Mouse (Mus musculus) megakaryocyte, adult 5-6 weeks (primary cell): ENCODE data around the gene Iqschfp. TPM values are rescaled to one million over a fixed set of nuclear protein-coding genes. Genes with fewer than 3 reads are reported as not detected.

Experiments used
- ATAC-seq: 2 replicates; pipeline ENCODE4 v1.8.0; 2016; ENCODE audit warnings: mild to moderate bottlenecking, inconsistent platforms; ENCODE audit not compliant: poor library complexity, severe bottlenecking
- total RNA-seq, 2 experiments: library from RNA; stranded (forward) in 1 of 2; stranded (reverse) in 1 of 2; fragments of 153-499, 151-499 nt in 1 of 2; fragments of 221-1000, 200-1000 nt in 1 of 2; gene quantifications; 2 replicates each; pipeline versions ENCODE4 v1.2.3 to v1.2.4; 2015 to 2017

Gene Iqschfp
- total RNA-seq, 2 experiments from 2014 or later: not detected

DNA sequence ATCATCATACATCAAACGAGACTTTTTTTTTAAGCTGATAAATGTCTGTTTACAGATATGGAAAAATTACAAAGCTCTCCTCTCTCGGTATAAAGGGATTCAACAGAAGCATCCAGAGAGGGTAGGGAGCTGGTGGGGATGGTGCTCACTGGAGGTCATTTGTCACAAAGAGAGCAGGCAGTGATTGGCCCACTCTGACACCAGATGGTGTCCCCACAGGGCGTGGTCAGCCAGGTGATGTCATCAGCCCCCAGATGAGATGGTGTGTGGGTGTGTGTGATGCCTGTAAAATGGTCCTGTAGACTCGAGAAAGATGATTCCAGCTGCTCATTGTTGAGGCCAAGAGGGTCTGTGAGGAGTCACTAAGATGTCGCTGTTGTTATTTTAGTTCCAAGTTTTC, 727.1 kb downstream of the Iqschfp start:
- ATAC-seq: no peak

DNA sequence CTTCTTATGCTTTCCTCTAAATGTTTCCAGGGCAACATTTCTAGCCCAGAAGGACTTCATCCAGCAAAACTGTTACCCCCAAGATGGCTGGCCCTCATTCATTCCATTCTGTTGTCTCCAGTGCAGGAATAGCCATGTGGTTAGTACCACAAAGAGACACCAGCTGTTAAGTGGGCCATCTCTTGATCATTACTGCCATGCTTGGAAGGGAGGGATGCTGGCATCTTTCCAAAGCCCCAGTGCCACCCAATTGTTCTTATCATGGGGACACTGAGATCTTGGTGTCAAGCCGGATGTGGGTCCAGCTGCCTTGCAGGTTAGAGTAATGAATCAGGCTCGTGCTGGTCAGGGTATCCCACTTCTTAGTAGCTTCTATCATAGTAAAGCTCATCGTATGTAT, 729.9 kb downstream of the Iqschfp start:
- no peak for ATAC-seq

DNA sequence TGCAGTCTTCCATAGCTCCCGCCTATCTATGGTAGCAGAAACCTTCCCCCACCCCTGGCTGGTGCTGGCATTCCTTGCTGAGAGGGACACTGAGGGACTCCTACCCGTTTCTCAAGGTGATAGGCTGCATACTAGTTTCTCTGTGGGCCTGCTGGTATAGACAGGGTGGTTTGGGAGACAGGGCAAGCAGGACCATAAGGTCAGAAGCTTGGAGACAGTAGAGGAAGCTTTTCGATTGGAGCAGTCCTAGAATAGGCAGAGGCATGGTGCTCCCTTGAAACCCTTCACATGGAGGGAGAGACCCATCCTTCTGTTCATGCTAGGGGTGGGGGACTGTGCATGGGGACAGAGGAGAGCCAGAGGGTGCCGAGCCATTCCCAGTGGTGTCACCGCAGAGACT, 731.0 kb downstream of the Iqschfp start:
- no peak for ATAC-seq

DNA sequence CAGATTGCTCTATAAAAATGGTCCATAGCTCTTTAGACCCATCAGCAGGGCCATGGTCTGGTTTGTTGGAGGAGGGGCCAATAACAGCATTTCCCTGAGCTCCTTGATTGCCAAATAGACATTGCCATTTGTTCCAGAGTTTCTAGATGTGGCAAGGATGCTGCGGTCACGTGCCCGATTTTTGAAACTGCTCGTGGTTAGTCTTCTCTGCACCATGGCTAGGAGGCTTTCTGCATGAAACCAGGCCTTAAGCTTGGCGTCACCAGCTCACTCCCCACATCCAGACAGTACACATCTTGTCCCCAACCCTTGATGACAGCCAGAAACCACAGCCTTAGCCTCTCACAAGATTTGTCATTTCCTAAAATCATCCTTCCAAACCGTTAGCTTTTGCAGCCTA, 732.4 kb downstream of the Iqschfp start:
- ATAC-seq: peak; percentile 83

DNA sequence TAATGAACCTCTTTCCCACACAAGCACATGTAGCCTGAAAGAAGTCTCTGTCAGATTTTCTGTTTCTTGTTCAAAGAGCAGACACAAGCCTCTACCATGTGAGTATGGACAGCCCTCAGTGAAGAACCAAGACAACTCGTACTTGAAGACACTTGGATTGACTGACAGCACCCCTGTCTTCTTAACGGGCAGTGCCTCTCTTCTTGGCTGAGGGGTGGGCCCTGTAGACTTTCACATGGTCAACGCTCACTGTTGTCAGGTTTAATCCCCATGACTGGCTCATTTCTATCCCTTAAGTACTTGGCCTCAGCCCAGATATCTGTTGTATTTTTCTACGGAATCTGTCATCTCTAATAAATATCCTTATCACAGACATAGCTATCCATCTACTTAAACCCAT, 738.2 kb downstream of the Iqschfp start:
- ATAC-seq: no peak

DNA sequence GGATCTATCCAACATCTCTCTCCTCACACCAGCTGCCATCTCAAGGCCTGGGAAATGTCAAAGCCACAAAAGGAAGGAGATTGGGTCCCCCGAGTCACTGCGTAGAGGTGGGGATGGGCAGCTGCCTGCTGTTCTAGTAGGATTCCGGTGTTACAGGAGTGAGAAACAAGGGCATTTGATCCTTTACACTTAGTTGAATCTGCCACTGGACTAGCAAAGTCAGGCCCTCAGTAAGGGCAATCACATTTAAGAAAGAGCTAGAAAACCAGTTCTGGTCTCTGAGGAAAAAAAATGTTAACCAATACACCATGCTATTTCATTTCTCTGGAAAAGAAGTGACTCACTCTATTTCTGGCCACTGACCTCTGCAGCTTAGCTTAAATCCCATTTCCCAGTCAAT, 738.8 kb downstream of the Iqschfp start:
- no peak for ATAC-seq

DNA sequence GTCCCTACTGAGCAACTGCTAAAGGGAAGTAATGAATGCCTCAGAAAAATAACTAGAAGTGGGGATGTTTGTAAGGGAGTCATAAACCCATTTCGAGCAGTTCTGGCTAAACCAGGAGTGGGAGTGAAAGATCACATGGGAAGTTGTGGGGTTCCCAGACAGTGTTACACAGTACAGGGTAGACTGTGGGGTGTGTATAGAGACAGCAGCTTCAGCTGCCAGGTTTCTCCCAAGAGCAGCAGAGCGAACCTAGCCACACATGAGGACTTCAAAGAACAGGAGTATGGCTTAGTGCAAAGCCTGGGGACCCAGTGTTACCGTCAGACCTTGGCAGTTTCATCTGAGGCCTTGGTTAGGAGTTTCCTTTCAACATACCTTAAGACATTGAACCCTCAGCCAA, 740.7 kb downstream of the Iqschfp start:
- no peak for ATAC-seq

DNA sequence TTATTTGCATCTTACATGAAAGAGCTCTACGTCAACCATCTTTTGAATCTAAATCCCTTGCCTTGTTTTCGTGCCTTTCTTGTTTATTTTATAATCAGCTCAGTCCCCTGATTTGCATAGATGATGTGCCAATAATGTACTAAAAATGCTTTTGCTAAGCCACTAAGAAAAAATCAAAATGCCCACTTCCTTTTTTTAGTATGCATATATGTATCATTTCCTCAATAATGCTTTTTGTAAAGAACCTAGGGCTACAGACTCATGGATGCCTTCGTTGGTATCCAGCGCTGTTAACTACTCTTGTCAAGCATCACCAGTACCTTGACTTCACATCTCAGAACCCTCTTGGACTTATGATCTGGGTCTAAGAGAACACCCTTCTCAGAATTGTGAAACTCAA, 741.5 kb downstream of the Iqschfp start:
- ATAC-seq: peak; percentile 81

DNA sequence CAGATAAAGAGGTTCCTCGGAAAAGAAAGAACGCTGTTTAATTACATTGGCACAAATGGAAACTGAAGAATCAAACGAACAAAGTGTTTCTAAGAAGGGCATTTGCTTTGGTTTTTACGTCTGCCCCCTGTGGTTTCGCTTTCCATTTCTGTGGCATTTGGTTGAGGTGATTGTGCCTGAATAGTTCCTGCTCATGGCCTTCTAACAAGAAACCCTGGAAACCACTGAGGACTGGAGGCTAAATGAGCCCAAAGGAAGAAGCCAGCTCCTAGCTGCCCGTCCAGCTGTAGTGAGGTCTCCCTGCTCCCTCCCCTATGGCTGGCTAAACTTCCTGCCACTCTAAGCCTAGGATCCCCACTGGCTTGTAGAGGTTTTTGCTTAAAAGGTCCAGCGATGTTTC, 745.9 kb downstream of the Iqschfp start:
- ATAC-seq: no peak

DNA sequence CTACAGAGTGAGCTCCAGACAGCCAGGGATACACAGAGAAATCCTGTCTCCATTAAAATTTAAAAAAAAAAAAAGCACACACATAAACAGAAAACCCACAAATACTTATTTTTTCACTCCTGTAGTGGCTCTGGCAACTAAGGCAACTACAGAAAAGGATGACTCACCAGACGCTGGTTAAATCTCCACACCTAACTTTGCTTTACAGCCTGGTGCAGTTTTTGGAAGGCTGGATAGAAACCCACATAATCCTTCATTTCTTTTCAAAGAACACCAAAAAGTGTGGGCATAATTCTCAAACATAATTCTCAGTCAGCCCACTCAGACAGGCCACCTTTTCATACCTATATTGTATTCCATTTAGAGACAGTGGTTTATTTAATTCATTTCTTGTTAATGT, 746.7 kb downstream of the Iqschfp start:
- no peak for ATAC-seq

DNA sequence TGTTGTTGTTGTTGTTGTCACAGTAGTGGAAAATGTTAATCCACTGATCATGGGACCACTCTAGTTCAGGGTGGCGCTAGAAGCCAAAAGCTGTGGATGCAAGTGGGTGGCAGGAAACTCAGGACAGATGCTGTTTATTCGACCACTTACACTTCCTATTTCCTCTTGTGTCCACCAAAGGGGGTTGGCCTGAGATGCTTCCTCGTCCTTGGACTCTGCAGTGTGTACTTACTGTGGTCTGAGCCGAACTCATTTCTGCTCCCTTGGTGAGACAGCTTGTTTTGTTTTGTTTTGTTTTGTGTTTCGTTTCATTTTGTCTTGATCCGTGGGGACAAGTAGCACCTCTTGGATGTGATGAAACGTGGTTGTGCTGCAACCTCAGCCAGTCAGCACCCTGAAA, 750.9 kb downstream of the Iqschfp start:
- ATAC-seq: peak; percentile 67

DNA sequence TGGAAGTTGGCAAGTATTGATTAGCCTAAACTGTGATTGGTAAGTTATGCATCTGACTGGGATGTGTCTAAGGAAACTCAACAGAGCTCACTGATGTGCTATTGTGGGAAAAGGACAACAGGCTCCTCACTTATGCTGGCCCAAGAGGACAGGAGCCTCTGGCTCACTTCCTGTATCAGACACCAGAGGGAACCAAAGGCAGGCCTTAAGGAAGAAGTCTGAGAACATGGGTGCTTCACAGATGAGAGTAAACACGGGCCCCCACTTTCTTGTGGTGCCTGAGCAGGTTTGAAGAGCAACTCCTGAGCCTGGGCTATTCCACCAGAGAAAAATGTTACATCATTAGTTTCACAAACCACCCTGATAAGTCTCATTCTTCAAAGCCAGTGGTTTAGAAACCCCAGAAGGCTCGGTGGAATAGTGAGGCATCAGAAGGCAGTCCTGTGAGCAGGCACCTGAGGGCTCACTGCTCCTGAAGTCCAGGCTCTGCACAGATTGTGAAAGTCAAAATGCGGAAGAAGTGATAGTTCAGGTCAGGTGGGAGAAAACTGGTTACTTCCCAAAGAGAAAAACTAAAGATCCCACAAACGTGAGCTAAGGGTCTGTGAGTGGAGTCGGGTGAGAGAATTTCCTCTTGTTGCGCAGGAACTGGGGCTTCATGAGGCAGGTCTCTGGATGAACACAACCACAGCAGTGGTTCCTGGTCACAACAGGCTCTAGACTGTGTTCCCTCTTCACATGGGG, 754.5 kb downstream of the Iqschfp start:
- ATAC-seq: peak; percentile 50

DNA sequence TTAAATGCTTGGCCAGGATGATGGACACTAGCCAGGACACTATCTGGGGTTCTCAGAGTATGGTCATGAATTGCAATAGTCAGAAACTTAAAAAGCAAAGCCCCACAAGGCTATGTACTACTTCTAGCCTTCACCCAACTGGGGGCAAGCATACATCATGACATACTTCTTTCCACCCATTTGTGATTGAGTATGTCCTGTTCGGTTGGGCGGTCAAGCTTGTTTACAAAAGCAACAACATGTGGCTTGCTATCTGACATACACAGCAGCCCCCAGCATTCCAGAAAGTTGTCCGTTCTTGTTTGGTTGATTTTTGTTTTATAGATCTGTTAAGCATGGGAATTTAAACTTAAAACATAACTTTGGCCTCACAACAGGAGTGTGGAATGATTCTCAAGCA, 755.2 kb downstream of the Iqschfp start:
- no peak for ATAC-seq

DNA sequence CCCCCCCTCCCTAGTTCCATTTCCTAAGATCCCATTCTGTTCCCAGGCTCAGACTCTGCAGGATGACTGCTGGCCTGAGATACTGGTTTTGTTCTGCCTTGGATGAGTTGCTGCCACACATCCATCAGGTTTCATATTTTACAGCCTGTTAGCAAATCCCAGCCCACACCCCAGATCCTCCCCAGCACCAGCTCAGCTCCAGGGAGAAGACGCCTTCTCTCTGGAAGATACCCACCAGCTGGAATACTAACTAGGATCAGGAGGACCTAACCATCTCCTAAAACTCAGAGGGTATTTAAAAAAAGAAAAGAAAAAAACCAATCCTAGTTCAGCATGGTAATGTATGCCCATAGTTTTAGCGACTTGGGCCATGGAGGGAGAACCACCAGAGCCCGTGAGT, 758.2 kb downstream of the Iqschfp start:
- no peak for ATAC-seq

DNA sequence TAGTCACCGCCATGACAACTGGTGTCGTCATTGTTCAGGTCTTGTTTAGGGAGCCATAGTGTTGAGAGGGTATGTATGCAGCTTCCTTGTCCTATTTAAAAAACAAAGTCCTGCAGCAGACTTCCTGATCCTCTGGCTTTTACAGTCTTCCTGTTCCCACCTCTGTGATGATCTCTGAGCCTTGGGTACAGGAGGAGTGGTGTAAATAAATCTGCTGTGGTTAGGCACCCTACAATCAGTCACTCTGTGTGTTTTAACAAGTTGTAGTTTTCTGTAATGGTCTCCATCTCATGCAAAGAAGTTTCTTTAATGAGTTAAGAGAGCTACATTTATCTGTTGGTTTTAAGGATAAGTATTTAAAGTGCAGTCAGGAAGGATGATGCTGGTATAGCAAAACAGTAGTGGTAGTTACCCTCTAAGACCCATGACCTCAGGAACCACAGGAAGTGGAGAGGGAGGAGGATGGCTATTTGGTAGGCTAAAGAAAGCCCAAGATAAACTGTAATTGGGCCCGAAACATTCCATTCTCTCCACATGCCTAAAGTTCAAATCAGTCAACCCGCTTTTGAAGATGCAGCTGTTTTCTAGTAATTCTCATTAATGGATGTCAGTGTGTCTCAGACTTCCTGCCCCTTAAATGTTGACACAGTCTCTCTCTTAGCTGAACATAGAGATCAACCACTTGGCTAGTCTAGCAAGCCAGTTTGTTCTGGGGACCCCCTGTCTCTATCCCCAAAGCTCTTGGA, 764.7 kb downstream of the Iqschfp start:
- ATAC-seq: no peak

DNA sequence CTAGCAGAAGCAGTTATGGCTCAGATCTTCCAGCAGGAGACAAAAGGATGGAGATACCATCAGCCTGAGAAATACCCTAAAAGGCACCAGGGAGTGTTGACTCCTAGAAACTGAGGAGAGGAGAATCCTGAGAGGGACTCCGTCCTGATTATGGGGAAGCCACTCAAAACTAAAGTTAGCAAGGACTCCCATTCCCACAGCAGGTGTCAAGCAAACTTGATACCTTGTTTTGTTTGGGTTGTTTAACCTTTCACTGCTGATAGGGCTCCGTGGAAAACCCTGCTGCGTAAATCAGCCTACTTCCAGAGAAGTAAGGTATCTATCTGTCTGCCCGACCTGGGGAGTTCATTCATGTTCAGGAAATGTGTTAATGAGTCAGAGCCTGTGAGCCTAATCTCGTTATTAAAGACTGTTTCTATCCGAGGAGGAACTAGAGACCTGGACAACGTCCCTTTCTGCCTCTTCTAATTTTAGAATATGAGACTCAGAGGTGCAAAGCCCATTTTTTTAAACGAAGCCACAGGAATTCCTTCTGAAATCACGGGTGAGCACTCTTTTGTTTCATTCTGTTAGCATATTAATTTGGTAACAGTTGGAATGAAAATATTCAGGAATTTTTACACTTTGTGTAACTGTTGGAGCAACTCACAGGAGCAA, 765.7 kb downstream of the Iqschfp start:
- no peak for ATAC-seq

DNA sequence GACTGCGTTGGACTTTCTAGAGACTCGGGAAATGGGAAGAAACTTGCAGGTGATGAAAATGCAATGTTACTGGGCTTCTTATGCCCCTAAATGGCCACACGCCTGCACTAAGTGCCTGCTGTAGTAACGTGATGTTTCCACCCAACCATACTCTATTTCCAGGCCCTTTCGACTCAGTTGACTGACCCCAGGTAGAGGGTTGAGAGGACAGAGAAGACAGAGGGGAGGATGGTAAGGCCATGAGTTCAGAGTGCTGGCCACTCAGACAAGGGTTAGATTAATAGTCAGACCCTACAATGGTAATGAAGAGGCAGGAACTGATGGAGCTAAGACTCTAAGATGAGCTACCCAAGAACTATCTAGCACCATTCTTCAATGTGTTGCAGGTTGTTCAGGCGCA, 768.0 kb downstream of the Iqschfp start:
- ATAC-seq: no peak

DNA sequence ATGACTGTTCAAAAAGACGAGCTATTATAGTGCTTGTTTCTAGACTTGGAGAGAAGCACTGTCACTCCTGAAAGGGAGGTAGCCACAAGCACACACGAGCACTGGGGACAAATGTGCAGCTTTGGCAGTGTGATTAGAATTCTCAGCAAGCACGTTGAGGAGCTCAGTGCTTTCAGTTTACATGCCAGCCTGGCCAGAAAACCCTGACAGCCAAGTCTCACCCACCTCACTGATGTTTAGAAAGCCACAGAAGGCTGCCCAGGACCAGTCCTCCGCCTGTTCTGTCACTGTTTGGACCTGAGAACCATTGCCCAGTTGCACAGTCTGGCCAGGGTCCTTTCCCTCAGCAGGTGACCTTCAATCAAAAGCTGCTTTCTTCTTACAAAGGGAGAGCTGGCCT, 768.5 kb downstream of the Iqschfp start:
- ATAC-seq: no peak

DNA sequence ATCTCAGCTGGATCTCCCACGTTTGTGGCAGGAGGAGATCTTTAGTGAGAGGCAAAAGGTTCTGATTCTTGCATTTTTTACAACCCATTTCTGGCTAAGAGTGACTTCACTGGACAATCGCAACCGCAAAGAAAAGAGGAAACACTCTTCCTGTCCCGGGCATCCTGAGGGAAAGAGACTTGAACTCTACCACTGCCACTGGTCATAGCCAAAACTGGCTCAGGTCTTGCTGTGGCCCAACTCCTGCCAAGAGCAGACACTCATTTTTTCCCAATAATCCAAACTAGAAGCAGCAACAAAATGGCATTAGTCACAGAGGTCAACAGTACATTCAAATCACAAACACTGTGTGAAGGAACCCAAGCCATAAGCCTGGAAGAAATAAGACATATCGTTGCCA, 770.4 kb downstream of the Iqschfp start:
- ATAC-seq: peak; percentile 66

DNA sequence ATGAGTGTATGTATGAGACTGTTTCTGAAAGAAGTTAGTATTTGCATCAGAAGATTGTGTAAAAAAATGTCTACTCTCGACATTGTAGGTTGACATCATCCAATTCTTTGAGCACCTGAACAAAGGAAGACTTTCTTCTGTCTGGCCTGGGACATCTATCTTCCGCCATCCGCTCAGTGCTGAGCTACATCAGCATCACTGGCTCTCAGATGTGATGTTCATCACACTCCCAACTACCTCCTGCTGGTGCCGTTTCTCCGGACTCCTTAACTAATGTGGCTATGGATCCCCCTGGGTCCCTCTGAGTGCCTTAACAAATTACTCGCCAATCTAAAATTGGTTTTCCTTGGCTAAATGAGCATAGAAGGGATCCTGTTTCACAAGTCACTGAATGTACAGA, 772.3 kb downstream of the Iqschfp start:
- ATAC-seq: no peak

DNA sequence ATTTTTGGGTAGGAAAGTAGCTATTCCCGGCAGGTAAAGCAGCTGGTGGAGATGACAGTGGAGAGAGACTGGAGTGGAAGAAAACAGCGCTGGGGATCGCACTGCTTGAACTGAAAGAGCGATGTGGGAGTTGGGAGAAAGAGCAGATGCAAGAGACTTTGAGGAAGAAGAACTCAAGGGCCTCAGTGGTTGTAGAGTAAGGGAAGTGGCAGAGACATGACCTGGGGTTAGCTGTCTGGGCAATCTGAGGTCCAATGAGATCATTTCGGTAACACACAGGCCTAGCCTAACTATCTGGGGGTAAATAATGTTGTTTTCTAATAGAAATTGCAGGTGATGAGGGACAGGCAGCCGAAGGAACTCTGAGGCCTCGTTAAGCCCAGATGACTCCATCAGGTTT, 774.3 kb downstream of the Iqschfp start:
- peak; percentile 79 for ATAC-seq

DNA sequence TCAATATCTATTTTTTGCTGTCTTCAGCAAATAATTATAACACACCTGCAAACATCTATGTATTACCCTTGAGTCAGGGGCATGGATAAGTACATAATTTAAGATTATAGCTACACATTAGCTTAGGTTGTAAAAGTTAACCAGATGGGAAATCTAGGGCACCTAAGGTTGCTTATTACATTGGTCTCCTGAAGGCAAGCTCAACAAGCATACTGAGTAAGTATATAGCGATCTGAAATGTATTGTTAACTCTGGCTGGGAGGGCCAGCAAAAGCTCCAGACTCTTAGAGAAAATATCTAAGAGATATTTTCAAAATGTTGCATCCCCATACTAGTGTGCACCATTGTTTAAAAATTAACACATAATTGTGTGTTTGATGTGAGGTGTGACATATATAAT, 775.8 kb downstream of the Iqschfp start:
- no peak for ATAC-seq
